Mouse (Mus musculus): ENCODE results near the gene Copg2.

GRCm38 (mm10) chr6:30920834-30921675 lies 24.5 kb upstream of the Copg2 start:
- TF ChIP-seq POLR2A (IDR thresholded peaks at IDR 0.05; ENCODE audit: insufficient read depth, low read length) = no peak
- TF ChIP-seq CTCF (IDR thresholded peaks at IDR 0.05; ENCODE audit: low read depth, low read length) = no peak

Measured in ES-Bruce4 (cell line).